Mouse (Mus musculus): ENCODE measurements around the gene Dennd6a.

GRCm38 (mm10) chr14:26530350-26530749, 43.3 kb upstream of the Dennd6a start:
- TF ChIP-seq CTCF (IDR thresholded peaks at IDR 0.05; ENCODE audit: low read depth, low read length) (no peak), GATA1 (IDR thresholded peaks at IDR 0.05; ENCODE audit: borderline replicate concordance, low read length) (no peak), TAL1 (conservative IDR thresholded peaks at IDR 0.05; ENCODE audit: low read depth, low read length) (no peak)
